Mouse (Mus musculus) CH12.LX (cell line): ENCODE data around the gene Pla2g4e. TPM values are rescaled to one million over a fixed set of nuclear protein-coding genes. Genes with fewer than 3 reads are reported as not detected.

Source experiments
- DNase-seq: peaks from one replicate; pipeline ENCODE4 v3.0.0-alpha.2; 2013; ENCODE audit errors: extremely low read depth
- H3K27ac ChIP-seq: 2 replicates; pipeline ENCODE4 v1.5.1; 2012; ENCODE audit warnings: low read depth, mild to moderate bottlenecking, control low read depth, moderate library complexity; ENCODE audit not compliant: insufficient read depth
- H3K27me3 ChIP-seq: replicated peaks from 2 replicates; pipeline ENCODE3; 2012; ENCODE audit warnings: inconsistent platforms
- H3K36me3 ChIP-seq, 2 experiments: replicated peaks in 1 of 2; 2 replicates each; pipeline versions ENCODE3 to v1.6.1; 2012; ENCODE audit warnings: inconsistent platforms in 1 of 2, low read length in 1 of 2, mild to moderate bottlenecking in 1 of 2, mixed read lengths in 1 of 2, moderate library complexity in 1 of 2; ENCODE audit not compliant: control insufficient read depth in 1 of 2, insufficient read depth in 1 of 2
- H3K4me1 ChIP-seq, 2 experiments: 2 replicates each; pipeline ENCODE4 v1.6.1; 2012; ENCODE audit warnings: inconsistent platforms in 1 of 2, moderate library complexity in 1 of 2; ENCODE audit not compliant: insufficient read depth in 2 of 2, control insufficient read depth in 1 of 2
- H3K4me2 ChIP-seq: 2 replicates; pipeline ENCODE4 v1.6.1; 2012; ENCODE audit warnings: low read depth, mild to moderate bottlenecking, control low read depth; ENCODE audit not compliant: poor library complexity, insufficient read depth, severe bottlenecking
- H3K4me3 ChIP-seq, 3 experiments: fragments of 150-350 bp in 1 of 3; sonication (generic) in 1 of 3; replicated peaks in 1 of 3; 2 replicates each; pipeline versions ENCODE3 to v1.5.1; 2011 to 2012; ENCODE audit warnings: low read depth in 2 of 3, low read length in 2 of 3, mild to moderate bottlenecking in 2 of 3, moderate library complexity in 2 of 3, control low read depth in 1 of 3, improper control_type of control experiment in 1 of 3, inconsistent platforms in 1 of 3, mixed read lengths in 1 of 3; ENCODE audit not compliant: poor library complexity in 1 of 3
- H3K79me2 ChIP-seq: replicated peaks from 2 replicates; pipeline ENCODE4 v1.6.1; 2012; ENCODE audit warnings: mild to moderate bottlenecking, moderate library complexity; ENCODE audit not compliant: control insufficient read depth, poor library complexity, insufficient read depth, severe bottlenecking; ENCODE audit errors: extremely low read depth
- H3K9ac ChIP-seq: 2 replicates; pipeline ENCODE4 v1.6.1; 2012; ENCODE audit warnings: low read depth, mild to moderate bottlenecking, control low read depth, moderate library complexity; ENCODE audit not compliant: insufficient read depth
- H3K9me3 ChIP-seq: replicated peaks from 2 replicates; pipeline ENCODE3; 2012; ENCODE audit warnings: low read length, inconsistent platforms, mixed read lengths
- BHLHE40 ChIP-seq: IDR thresholded peaks from 2 replicates; pipeline ENCODE4 v1.6.1; 2011; ENCODE audit warnings: mild to moderate bottlenecking, low read depth, low read length, improper control_type of control experiment
- CHD1 ChIP-seq: IDR thresholded peaks from 2 replicates; pipeline ENCODE4 v1.6.1; 2012; ENCODE audit warnings: low read depth, low read length, improper control_type of control experiment, inconsistent platforms
- CTCF ChIP-seq, 2 experiments: IDR thresholded peaks in 1 of 2; conservative IDR thresholded peaks in 1 of 2; 2 replicates each; pipeline ENCODE4 v1.5.1; 2011 to 2012; ENCODE audit warnings: low read depth in 2 of 2, low read length in 2 of 2, improper control_type of control experiment in 1 of 2, inconsistent platforms in 1 of 2, mild to moderate bottlenecking in 1 of 2, moderate library complexity in 1 of 2
- E2F4 ChIP-seq: IDR thresholded peaks from 2 replicates; pipeline ENCODE4 v1.6.1; 2011; ENCODE audit warnings: low read depth, low read length, improper control_type of control experiment; ENCODE audit not compliant: insufficient replicate concordance
- EP300 ChIP-seq: IDR thresholded peaks from 2 replicates; pipeline ENCODE4 v1.6.1; 2011; ENCODE audit warnings: low read length, improper control_type of control experiment
- ETS1 ChIP-seq: conservative IDR thresholded peaks from 2 replicates; pipeline ENCODE4 v1.6.1; 2012; ENCODE audit warnings: low read depth, mild to moderate bottlenecking, inconsistent platforms, low read length, improper control_type of control experiment, moderate library complexity
- JUND ChIP-seq: conservative IDR thresholded peaks from 2 replicates; pipeline ENCODE4 v1.6.1; 2011; ENCODE audit warnings: low read depth, low read length, improper control_type of control experiment
- MAFK ChIP-seq: IDR thresholded peaks from 2 replicates; pipeline ENCODE4 v1.6.1; 2011; ENCODE audit warnings: low read length, improper control_type of control experiment; ENCODE audit not compliant: insufficient replicate concordance
- MAX ChIP-seq: IDR thresholded peaks from 2 replicates; pipeline ENCODE4 v1.6.1; 2011; ENCODE audit warnings: low read length, improper control_type of control experiment
- MXI1 ChIP-seq: IDR thresholded peaks from 2 replicates; pipeline ENCODE4 v1.6.1; 2011; ENCODE audit warnings: mild to moderate bottlenecking, low read depth, low read length, improper control_type of control experiment
- NELFE ChIP-seq: IDR thresholded peaks from 2 replicates; pipeline ENCODE4 v1.6.1; 2011; ENCODE audit warnings: low read depth, low read length, improper control_type of control experiment
- NRF1 ChIP-seq: IDR thresholded peaks from 2 replicates; pipeline ENCODE4 v1.6.1; 2014; ENCODE audit warnings: low read depth, mild to moderate bottlenecking, inconsistent platforms, low read length, improper control_type of control experiment, moderate library complexity
- POLR2AphosphoS2 ChIP-seq: IDR thresholded peaks from 2 replicates; pipeline ENCODE4 v1.6.1; 2011; ENCODE audit warnings: low read depth, low read length, improper control_type of control experiment
- RAD21 ChIP-seq: IDR thresholded peaks from 2 replicates; pipeline ENCODE4 v1.6.1; 2011; ENCODE audit warnings: low read depth, mild to moderate bottlenecking, low read length, improper control_type of control experiment, moderate library complexity
- RCOR1 ChIP-seq: conservative IDR thresholded peaks from 2 replicates; pipeline ENCODE4 v1.6.1; 2012; ENCODE audit warnings: low read depth, mild to moderate bottlenecking, inconsistent platforms, low read length, improper control_type of control experiment
- SIN3A ChIP-seq: IDR thresholded peaks from 2 replicates; pipeline ENCODE4 v1.6.1; 2012; ENCODE audit warnings: low read length, improper control_type of control experiment, inconsistent platforms
- TCF12 ChIP-seq: IDR thresholded peaks from 2 replicates; pipeline ENCODE4 v1.6.1; 2014; ENCODE audit warnings: low read depth, mild to moderate bottlenecking, inconsistent platforms, low read length, improper control_type of control experiment
- UBTF ChIP-seq: IDR thresholded peaks from 2 replicates; pipeline ENCODE4 v1.6.1; 2012; ENCODE audit warnings: low read depth, mild to moderate bottlenecking, inconsistent platforms, low read length, improper control_type of control experiment, moderate library complexity
- USF1 ChIP-seq: IDR thresholded peaks from 2 replicates; pipeline ENCODE4 v1.6.1; 2014; ENCODE audit warnings: low read depth, mild to moderate bottlenecking, inconsistent platforms, low read length, improper control_type of control experiment
- USF2 ChIP-seq: conservative IDR thresholded peaks from 2 replicates; pipeline ENCODE4 v1.6.1; 2011; ENCODE audit warnings: low read depth, low read length, improper control_type of control experiment
- ZC3H11A ChIP-seq: IDR thresholded peaks from 2 replicates; pipeline ENCODE4 v1.6.1; 2012; ENCODE audit warnings: low read depth, mild to moderate bottlenecking, inconsistent platforms, low read length, improper control_type of control experiment
- ZKSCAN1 ChIP-seq: IDR thresholded peaks from 2 replicates; pipeline ENCODE4 v1.6.1; 2012; ENCODE audit warnings: low read depth, inconsistent platforms, low read length, improper control_type of control experiment, borderline replicate concordance
- ZMIZ1 ChIP-seq: IDR thresholded peaks from 2 replicates; pipeline ENCODE4 v1.6.1; 2012; ENCODE audit warnings: low read depth, mild to moderate bottlenecking, inconsistent platforms, low read length, improper control_type of control experiment
- dilution Hi-C: fragments of 300-500 bp; cut with MboI; formaldehyde crosslinking; loops from 2 replicates; pipeline ENCODE4 v1.14.3; 2020; ENCODE audit warnings: low sequenced_read_pairs; ENCODE audit not compliant: extremely low pct_unique_long_range_greater_than_20kb, extremely low pct_ligation_motif_present
- in situ Hi-C: fragments of 300-500 bp; cut with MboI; formaldehyde crosslinking; loops from 3 replicates; pipeline ENCODE4 v1.14.3; 2019; ENCODE audit warnings: low sequenced_read_pairs, low pct_ligation_motif_present, low pct_unique_long_range_greater_than_20kb, mixed read lengths
- polyA plus RNA-seq: library from polyadenylated mRNA; unstranded; fragments of >175 nt; gene quantifications from 2 replicates; pipeline ENCODE4 v1.2.1, GENCODE M21; 2012; ENCODE audit warnings: low read depth; ENCODE audit not compliant: insufficient read length
- total RNA-seq, 2 experiments: library from RNA; depleted of rRNA; stranded (reverse); fragments of 300-350 nt in 1 of 2; fragments of >200 nt in 1 of 2; gene quantifications; 2 replicates each; pipeline ENCODE4 v1.2.3; 2012 to 2014

The Pla2g4e gene
- total and polyA plus RNA-seq, 3 experiments = not detected

DNA sequence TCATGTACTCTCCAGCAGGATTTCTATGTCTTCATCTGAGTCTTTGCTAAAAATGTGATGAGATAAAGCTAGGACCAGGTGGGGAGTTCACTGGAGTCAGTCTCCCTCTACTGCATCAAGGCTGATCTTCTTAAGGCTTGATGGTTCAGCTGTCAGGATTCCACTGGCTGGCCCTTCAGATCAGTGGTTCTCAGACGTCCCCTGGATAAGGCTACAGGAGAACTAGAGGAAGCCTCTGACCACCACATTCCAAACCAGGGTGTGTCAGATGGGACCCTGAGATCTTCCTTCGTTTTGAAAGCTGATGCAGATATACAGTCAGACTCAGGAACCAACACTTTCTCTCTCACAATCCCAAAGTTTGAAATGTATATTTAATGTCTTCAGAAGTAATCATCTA, 97.8 kb downstream of the Pla2g4e start:
- Histone ChIP-seq H3K79me2 (no peaks in the 10 kb centered on the region; the same call in 1 of the 2 replicates), H3K4me1 (peaks cover 0 to 18% of the 10 kb centered on the region in 2 experiments; a peak in 2 of 4 replicates), H3K4me3 (no peak overlapping the region), H3K27me3 (no peaks in the 10 kb centered on the region), H3K9ac (no peak overlapping the region), H3K4me2 (no peak overlapping the region), H3K36me3 (peaks cover 0 to 25% of the 10 kb centered on the region in 2 experiments), H3K27ac (no peak overlapping the region), H3K9me3 (no peaks in the 10 kb centered on the region)
- in situ Hi-C loops = no loop called here
- DNase-seq = no peak
- dilution Hi-C loops = no loop called here
- no peak for TF ChIP-seq CTCF (conservative IDR thresholded peaks at IDR 0.05 in 1 of 2, IDR thresholded peaks at IDR 0.05 in 1 of 2; ENCODE audit: low read depth in 2 of 2, low read length in 2 of 2)
- no peak for TF ChIP-seq TCF12
- no peak for TF ChIP-seq UBTF
- TF ChIP-seq MAFK = no peak
- TF ChIP-seq E2F4 = no peak
- TF ChIP-seq SIN3A = no peak
- TF ChIP-seq ZC3H11A = no peak
- no peak for TF ChIP-seq POLR2AphosphoS2
- TF ChIP-seq NRF1 = no peak
- no peak for TF ChIP-seq RCOR1
- no peak for TF ChIP-seq USF1
- TF ChIP-seq NELFE = no peak
- no peak for TF ChIP-seq ZMIZ1
- no peak for TF ChIP-seq EP300

DNA sequence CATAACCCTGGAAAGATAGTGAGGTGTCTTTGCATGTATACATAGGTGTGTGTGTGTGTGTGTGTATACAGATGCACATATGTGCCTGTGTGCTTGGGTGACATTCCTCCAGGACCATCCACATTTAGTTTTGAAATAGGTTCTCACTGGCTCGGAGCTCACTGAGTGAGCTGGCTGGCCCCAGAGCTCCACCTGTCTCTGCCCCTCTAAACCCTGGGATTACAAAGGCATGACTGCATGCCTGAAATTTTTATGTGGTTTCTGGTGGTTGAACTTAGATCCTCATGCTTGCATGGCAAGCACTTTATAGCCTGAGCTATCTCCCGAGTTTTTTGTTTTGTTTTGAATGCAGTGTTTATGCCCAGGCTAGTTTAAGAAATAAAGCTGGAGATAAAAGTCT, 98.6 kb downstream of the Pla2g4e start:
- no peak for TF ChIP-seq USF1
- TF ChIP-seq RAD21 = no peak
- Histone ChIP-seq H3K27me3 (no peaks in the 10 kb centered on the region), H3K4me3 (no peak overlapping the region), H3K9me3 (no peaks in the 10 kb centered on the region), H3K4me1 (peaks cover 0 to 21% of the 10 kb centered on the region in 2 experiments; a peak in 2 of 4 replicates), H3K36me3 (peaks cover 0 to 24% of the 10 kb centered on the region in 2 experiments), H3K4me2 (no peak overlapping the region), H3K27ac (no peak overlapping the region), H3K79me2 (no peaks in the 10 kb centered on the region; the same call in 1 of the 2 replicates), H3K9ac (no peak overlapping the region)
- dilution Hi-C loops (no loop called here), in situ Hi-C loops (no loop called here)
- no peak for DNase-seq

DNA sequence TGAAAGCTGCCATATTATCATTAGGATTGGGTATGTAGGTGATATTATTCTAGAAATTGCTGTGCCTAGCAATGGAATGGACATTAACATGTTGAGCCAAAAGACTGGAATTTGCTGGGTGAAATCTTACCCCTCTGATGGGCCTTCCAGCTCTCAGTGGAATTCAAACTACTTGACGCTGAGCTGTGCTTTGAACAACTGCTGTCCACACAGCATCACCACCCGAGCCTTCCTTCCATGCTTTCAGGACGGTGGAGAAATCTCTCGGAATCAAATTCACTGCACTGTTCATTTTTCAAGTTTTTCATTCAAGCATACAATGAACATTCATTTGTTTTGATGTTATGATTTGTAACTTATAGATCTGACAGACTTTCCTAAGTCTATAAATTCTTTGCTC, 100.7 kb downstream of the Pla2g4e start:
- Histone ChIP-seq H3K4me2 (no peak overlapping the region), H3K79me2 (no peaks in the 10 kb centered on the region; the same call in 1 of the 2 replicates), H3K36me3 (peaks cover 0 to 23% of the 10 kb centered on the region in 2 experiments), H3K27me3 (no peaks in the 10 kb centered on the region), H3K27ac (no peak overlapping the region), H3K4me3 (no peak overlapping the region), H3K9me3 (no peaks in the 10 kb centered on the region), H3K4me1 (peaks cover 0 to 23% of the 10 kb centered on the region in 2 experiments; a peak in 2 of 4 replicates), H3K9ac (no peak overlapping the region)
- TF ChIP-seq MXI1 (no peak), USF2 (no peak), BHLHE40 (no peak), MAX (no peak), ETS1 (no peak), ZMIZ1 (no peak), JUND (no peak), RCOR1 (no peak), EP300 (no peak), CHD1 (no peak), ZKSCAN1 (no peak)
- dilution Hi-C loops (no loop called here), in situ Hi-C loops (no loop called here)
- no peak for DNase-seq
